Mouse (Mus musculus) embryo, embryonic 10 days (tissue): ENCODE measurements around the gene H2-K1.
"Not testable (repeated sequence)": the region's sequence is repeated elsewhere in the genome, so short reads cannot be mapped to it uniquely, and the experiment has no call there.

Source experiments
- DNase-seq: peaks from one replicate; pipeline ENCODE4 v3.0.0-alpha.2; 2015; ENCODE audit warnings: low spot score

H2-K1 gene

DNA sequence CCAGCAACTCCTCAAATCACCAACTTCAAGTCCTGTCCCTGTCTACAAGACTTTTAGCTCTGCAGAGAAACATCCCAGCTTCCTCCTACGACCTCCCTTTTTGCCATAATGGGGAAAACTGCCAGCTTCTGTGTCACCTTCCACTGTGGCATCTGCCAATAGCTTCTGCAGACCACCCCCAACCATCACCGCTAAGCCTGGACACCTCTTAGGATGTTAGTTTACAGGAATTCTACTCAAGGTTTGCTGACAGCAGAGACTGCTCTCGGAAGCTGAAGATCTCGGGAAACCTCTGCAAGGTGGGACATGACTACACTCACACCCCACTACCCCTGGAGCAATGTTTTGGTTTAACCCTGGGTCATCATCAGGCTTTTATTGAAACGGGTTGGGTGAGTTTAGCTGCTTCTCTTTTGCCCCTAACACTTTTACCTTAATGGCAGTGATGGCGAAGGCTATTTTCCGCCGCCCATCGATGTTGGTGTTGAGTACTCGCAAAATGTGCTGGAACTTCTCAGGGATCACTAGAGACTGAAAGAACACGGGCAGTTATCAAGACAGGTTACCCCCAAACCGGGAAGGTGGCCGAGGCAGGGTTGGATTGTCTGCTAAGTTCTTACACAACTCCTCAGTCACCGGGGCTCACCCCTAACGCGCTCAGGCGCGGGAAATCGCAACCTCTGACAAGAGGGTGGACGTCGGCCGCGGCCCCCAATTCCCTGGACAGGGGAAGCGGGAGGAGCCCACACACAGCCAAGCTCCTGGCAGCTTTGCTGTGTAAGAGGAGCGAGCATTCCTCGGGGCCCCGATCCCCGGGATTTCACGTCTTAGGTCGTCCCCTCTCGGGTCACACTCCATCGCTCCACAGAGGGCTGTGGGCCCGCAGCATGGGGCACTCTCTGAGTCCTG lies 45.2 kb downstream of the H2-K1 start:
- DNase-seq = peak; percentile 28

DNA sequence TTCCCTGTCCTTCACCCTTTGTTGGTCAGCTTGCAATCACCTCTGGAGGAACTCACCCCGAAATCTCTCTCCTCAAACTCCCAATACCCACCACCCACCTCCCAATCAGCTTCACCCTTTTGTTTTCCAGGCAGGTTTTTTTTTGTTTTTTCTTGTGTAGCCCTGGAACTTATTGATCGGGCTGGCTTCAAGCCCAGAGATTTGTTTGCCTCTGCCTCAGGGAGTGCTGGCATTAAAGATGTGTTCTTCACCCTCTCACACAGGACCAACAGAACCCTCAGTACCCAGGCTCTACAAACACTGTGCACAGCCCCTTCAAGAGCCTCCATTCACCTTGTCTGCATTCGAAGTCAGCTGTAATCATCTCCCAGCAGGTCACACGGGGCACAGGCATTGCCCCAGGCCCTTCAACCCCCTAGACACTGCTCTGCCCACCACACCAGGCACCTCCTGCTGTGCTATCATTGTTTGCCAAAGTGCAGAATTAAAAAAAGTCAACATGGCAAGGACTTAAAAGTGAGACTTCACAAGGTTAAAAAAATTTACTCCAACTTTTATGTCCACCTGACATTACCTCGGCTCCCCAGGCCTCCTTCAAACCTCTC lies 46.1 kb downstream of the H2-K1 start:
- no peak for DNase-seq

DNA sequence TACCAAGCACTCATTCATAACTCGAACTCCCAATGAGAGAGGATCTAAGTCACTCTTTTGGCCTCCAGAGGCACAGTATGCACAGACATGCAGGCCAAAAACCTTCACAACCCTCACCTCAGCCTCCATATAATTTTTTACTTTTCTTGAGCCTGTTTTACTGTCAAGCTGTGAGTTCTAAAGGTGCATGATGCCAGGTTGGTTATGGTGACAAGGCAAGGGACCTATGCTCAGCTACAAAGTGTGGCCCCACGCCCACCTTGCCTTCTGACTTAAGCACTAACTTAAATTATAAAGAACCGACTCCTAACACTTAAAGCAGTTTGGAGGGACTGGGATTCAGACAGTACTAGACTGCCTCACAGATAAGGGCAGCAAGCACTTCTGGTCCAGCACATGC lies 46.8 kb downstream of the H2-K1 start:
- DNase-seq = no peak

DNA sequence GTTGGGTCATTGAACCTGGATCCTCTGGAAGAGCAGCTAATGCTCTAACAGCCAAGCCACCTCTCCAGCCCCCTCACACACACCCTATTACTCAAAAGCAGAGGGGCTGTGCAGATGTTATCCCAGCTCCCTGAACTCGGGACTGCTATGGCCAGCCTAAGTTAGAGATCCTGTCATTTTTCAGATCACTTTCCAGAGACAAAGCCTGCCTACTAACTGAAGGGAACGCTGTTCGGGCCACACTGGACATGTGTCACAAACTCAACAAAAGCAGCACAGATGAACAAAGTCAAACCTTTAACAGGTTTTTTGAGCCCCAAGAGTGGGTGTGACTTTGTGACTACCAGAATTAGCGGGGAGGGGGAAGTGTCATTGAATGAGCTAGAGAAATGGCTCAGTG lies 47.3 kb downstream of the H2-K1 start:
- DNase-seq = no peak

DNA sequence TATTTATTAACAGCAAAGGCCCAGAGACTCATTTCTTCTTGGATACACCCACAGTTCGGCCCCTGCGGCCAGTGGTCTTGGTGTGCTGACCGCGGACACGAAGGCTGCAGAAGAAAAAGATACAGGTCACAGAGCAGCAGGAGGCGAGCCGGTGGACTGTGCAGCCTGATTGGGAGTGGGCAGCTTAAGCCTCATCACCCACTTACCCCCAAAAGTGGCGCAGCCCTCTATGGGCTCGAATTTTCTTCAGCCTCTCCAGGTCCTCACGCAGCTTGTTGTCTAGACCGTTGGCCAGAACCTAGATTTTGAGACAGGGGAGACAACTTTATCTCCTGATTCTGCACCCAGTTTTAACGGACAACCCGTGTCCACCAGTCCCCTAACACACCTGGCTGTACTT lies 48.1 kb downstream of the H2-K1 start:
- not testable (repeated sequence) for DNase-seq

DNA sequence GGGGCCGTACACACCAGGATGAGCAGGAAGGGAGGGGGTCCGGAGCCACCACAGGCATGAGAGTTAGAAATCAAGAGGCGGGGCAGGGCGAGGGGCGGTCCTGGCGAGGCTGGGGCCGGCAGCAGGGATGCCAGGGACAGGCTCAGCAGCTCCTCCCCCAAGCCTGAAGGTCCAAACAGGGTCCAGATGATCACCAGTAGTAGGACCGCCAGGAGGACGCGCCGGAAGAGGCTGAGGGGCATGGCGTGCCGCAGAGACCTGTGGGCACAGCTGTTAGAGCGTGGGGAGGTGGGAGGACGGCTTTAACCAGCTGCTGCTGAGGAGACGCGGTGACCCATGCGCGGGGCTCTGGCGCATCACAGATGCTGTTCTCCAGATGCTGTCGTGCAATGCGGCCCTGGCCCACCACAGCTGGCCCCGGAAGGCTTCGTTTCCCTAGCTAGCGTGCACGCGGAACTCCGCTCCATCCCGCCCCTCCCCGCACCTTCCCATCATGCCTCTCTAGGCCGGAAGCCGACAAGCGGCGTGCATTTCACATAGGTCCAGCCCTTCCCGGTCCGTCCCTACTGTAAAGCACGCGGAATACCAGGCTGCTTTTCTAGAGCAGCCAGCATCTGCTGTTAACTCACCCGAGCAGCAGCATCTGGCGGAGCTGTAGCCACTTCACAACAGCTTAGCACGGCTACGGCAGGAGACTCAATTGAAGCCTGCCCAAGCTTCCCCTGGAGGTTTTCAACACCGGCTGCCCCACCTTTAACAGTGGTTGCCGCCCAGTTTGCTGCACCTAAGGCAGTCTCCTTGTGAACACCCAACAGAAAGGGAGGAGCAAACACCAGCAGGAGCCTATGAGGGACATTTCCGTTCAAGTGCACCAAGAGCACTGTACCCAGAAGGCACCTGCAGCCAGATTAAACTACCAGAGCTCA lies 48.9 kb downstream of the H2-K1 start, which contains the start of gene B3galt4:
B3galt4 (minus strand) TSS at position 468 of the 926 bp plus-strand sequence.
- DNase-seq = peak; percentile 91

DNA sequence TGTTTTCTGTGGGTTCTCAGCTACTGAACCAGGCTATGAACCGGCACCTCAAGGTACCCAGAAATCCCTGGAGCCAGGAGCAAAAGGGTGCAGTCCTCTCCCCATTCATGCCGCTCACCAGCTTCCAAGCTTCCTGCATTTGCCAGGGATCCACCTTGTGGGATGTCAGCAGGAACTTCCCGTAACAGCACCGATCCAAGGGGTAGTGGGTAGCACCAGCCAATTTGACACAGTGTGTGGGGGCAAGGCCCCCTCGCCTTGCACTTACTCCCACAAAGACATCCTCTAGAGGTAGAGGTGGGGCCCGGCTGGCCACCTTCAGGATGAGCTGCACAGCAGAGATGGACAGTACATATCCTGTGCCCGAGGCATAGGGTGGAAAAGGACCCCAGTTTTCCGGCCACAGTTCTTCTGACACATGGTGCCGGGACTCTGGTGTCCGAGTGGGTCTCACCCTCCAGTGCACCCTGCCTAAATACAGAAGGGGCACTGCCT lies 50.0 kb downstream of the H2-K1 start:
- DNase-seq = no peak

DNA sequence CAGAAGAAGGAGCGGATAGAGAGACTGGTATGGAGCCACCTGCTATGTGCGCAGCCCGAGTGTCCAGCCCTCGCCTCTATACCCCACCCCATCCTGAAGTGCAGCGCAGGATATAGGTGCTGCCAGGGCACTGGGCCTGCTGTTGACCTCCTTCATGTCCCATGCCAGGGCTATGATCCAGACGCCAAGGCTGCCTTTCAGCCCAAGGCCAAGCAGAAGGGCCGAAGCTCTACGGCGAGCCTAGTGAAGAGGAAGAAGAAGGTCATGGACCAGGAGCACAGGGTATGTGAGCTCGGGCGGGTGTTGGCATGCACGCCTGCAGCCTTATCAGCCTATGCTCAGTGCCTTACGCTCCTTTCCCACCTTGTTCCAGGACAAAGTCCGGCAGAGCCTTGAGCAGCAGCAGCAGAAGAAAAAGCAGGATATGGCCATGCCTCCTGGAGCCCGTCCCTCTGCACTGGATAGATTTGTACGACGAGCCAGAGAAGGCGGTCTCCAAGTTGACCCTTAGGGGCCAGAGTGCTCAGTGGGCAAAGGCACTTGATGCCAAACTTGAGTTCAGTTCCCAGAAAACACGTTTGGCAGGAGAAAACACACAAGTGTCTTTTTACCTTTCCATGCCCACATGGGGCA lies 51.1 kb downstream of the H2-K1 start:
- DNase-seq = no peak

DNA sequence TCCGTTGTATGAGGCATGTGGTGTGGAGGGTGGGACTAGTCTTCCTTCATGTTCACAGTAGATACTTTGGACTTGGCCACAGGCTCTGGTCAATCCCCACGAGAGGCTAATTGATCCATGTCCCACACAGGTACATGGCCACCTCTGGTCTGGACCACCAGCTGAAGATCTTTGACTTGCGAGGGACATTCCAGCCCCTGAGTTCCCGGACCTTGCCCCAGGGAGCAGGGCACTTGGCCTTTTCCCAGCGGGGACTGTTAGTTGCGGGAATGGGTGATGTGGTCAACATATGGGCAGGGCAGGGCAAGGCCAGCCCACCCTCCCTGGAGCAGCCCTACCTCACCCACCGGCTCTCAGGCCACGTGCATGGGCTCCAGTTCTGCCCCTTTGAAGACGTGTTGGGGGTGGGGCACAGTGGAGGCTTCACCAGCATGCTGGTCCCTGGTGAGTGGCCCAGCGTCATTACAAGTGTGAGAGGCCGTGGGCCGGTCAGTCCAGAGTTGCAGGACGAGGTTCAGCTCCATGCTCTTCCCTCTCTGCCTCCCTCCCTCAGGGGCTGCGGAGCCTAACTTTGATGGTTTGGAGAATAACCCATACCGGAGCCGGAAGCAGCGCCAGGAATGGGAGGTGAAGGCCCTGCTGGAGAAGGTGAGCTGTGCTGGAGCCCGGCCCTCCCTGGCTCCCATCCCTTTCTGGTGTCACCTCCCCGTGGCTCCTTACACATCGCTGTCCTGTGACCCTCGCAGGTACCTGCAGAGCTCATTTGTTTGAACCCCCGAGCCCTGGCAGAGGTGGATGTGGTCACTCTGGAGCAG lies 51.9 kb downstream of the H2-K1 start:
- no peak for DNase-seq

DNA sequence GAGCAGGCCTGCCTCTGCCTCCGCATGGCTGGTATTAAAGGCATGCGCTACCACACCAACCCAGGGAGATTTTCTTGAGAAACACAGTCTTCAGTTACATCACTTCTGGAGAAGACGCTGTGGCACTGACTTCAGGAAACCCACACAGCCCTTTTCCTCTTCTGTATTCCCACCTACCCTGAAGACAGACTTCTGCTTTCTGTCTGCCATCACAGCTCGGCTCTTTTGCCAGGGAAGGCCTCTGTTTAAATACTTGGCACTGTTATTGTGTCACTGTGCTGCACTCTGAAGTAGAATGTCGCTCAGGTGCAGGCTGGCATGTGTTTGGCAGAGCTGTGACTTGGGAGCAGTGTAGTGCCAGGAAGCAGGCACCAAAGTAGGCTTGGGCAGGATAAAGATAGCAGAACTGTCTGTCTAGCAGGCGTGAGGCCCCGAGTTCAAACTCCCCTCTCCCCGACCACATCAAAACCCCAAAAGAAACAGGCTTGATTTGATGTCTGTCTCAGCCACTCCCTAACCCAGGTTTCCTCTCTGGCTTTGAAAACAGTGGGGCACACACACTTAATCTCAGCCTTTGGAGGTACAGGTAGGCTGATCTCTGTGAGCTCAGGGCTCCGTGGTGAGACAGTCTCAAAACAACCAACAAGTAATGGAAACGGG lies 52.6 kb downstream of the H2-K1 start:
- DNase-seq = no peak
